Mouse (Mus musculus) embryo, embryonic 10 days (tissue): ENCODE results near the gene Folr2.

ENCODE experiments used
- DNase-seq: peaks from one replicate; pipeline ENCODE4 v3.0.0-alpha.2; 2015; ENCODE audit warnings: low spot score

Folr2 gene

GRCm38 (mm10) chr7:101857094-101857493 lies at the start of gene Folr2:
Folr2 (minus strand) TSS chr7:101857194.
- no peak for DNase-seq

DNA sequence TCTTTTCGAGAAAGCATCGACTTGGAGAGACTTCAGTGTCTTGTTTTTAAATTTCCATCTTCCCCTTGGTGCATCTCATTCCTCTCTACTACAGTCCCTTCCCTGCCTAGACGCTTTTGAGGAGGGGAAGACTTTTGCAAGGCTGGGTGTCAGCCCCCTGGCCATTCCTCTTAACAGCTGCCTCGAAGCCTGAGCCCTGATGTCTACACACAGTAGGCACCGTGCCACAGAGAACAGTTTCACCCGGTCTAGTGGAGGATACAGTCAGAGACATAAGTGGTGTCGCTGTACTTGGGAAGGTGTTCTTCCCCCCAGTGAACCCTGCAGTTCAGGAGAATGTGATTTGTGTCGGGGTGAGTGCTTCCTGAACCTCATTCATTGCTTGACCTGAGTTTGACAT lies 49.7 kb upstream of the Folr2 start:
- no peak for DNase-seq

GRCm38 (mm10) chr7:101906287-101906681 lies 49.3 kb upstream of the Folr2 start, which contains the start of gene Tomt:
Tomt (minus strand) TSS chr7:101906359.
- no peak for DNase-seq

DNA sequence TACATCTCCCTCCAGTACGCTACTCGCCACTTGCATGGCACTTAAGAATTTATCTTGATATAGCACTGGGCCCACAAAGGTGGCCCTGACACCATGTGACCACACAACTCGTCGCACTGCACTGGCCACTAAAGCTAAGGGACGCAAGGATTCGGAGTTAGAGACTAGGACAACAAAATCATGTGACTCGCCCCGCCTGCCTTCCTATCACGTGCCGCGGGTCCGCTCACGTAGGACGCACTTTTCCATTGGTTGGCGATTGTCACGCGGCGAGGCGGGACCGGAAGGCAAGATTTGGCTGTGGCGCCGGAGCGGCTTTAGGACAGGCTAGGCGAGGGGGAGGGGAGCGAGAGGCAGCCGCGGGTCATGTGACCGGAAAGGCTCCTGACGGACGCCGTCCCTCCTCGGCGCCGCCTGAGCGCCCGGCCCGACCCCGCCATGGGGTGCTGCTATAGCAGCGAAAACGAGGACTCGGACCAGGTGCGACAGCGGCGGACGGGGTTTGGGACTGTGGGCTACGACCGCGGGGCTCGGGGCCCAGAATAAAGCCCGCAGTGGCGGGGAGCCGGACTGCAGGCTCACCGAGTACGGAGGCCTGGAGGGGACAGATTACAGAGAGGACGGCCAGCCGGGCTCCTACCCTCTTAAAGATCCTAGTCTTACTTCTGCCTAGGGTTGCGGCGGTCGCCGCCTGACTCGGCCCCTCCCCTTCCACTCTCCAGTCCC lies 48.7 kb upstream of the Folr2 start, which contains the start of gene Lamtor1:
Gene Lamtor1 (plus strand): TSS at position 344 of the 726 bp plus-strand sequence.
- peak; percentile 100 for DNase-seq

- DNase-seq: no peak
These were observed 45.9 kb upstream of the Folr2 start for GRCm38 (mm10) chr7:101902846-101903245.

DNA sequence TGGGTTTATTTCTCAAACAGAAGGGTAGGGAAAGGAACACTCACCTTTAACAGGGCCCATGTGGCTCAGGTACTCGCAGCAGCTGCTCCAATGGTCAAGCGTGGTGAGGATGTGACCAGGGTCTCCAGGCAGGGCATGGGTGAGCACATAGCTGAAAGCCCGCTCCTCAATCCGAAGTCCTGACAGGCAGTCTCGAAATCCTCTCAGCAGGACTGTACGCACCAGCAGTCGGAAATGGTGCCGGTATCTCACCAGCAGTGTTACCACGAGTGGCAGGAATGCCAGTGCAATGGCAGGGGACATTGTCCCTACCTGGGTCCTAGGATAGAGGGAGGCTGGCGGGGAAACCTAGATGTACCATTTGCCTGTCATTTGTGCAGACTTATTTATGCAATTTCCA lies 45.0 kb upstream of the Folr2 start:
- DNase-seq: no peak

- DNase-seq: no peak
These were observed 43.5 kb upstream of the Folr2 start for GRCm38 (mm10) chr7:101900331-101901097.

DNA sequence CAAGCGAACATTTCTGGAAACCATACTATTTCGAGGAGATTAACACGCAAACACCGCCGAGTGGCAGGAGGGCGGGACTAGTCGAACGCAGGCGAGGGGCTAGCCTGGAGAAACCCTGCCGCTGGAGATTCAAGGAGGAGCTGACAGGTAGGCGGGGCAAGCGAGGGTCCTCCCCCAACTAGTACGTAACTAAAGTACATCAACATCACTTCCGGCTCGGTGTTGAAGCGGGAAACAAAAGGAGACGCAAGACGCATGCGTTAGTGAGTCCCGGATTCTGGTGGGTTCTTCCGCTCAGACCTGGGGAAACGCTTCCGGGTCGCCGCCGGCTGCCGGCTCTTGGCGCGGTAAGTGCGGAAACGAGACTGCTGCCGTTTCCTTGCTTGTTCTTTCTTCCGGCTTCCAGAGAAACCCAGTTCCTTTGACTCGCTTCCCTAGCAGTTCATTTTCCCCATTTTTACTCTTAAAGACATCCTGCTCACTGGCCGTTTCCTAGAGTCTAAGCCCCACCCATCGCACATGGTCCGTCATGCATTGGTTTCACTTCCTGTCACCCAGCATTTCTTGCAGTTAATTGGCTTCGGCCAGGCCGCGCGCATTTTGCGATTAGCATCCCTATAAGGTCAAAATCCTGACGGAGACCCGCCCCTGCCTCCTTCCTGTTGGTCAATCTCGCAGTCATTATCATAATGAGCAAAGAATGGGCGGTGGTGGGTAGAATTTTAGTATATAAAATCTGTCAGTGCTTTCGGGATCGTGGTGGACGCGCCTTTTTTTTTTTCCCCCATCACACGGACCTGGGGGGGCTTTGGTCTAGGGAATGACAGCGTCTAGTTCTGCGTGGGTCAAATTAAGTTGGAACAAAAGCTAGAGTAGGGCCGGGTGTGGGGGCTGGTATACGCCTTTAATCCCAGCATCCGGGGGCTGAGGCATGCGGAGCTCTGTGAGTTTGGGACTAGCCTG lies 39.4 kb upstream of the Folr2 start:
- peak; percentile 100 for DNase-seq

DNA sequence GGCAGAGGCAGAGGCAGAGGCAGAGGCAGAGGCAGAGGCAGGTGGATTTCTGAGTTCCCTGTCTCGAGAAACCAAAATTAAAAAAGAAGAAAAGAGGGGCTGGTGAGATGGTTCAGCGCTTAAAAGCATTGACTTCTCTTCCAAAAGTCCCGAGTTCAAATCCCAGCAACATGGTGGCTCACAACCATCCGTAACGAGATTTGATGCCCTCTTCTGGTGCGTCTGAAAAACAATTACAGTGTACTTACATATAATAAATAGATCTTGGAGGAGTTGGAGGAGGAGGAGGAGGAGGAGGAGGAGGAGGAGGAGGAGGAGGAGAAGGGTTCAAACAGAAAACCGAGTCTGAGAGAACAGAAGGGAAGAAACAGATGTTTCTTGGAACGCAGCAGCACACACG lies 38.7 kb upstream of the Folr2 start:
- DNase-seq: no peak

DNA sequence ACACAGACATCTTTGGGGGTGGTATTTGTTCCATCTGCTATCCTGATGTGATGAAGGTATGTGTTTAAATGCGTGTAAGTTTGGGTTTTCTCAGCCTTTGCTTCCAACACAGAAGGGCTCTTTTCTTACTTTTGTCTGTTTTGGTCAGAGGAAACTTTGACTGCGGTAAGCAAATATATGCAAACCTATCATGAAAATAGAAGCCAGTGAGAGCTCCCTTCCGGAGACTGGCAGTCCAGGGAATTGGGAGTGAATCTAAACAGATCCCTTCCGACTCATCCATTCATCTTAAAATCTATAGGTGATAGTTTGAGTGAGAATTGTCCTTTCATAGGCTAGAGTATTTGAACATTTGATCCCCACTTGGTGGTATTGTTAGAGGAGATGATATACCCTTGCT lies 31.5 kb upstream of the Folr2 start:
- DNase-seq: no peak

- DNase-seq: no peak
These were observed 29.3 kb upstream of the Folr2 start for GRCm38 (mm10) chr7:101886274-101886673.

GRCm38 (mm10) chr7:101884160-101884559 lies 27.2 kb upstream of the Folr2 start:
- DNase-seq: no peak

GRCm38 (mm10) chr7:101882413-101883154 lies 25.6 kb upstream of the Folr2 start:
- DNase-seq: no peak

DNA sequence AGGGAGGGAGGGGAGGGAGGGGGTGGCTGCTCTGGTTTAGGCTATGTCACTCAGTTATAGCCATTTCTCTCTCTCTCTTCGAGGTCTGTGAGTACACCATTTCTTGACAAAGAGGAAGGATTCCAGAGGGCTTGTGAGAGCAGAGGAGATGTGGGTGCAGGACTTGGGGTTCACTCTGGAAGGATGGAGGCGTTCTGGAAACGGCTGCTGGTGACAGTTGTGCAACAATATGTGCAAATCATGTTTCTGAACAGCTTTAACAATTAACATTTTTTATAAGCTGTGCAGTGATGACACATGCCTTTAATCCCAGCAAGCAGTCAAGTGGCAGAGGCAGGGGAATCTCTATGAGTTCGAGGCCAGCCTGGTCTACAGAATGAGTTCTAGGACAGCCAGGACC lies 23.9 kb upstream of the Folr2 start:
- no peak for DNase-seq

DNA sequence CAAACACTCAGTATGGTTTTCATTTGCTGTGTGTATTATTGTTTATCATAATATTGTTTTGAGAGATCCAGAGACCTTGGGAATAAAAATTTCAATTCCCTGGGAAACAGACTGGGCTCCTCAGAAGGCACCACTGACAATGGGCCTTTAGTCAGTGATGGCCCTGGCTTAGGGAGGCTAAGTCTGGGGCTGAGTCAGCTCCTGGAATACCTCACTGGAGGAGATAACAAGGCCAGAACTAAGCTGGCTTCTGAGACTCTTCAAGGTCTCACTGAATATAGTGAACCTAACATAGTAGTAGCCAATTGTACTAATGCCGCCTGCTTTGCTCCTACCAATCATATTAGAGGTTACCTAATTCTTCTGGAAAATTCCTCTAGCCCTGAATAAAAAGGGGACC lies 19.0 kb upstream of the Folr2 start:
- no peak for DNase-seq

DNA sequence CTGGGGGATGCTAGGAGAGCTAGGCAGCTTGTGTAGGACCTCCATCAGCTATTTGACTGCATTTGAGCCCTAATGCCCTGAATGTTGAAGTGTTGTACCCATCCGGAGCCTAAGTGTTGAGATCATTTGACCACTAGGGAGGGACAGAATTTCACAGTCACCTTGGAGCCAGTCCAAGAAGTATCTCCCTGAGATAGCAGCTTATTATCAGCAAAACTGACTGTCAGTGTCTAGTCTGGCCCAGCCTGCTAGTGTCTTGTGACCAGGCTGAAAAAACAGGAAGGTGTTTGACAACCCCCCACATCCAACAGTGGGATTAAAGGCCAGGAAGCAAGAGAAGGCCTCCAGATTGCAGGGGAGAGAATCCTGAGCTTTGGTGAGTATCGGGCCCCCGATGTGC lies 14.3 kb upstream of the Folr2 start:
- DNase-seq: no peak

DNA sequence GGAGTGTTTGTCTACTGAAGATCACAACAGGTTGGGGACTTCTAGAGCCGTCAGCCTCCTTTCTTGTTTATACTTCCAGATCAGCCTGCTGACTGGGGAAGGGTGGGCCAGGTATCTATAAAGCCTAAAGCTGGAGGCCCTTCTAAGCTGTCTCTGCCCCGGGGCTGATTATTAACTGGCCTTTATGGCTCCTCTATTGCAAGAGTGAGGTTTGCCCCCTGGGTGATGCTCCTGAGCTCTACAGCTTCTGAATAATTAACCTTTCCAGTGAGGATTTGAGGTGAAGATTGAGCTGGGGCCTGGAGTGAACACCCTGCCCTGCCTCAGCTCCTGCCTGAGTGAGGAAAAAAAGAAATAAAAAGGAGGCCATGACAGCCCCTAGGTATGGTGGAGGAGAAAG lies 13.6 kb upstream of the Folr2 start, which contains the start of gene Folr1:
Gene Folr1 (minus strand): TSS at position 160 of the 400 bp plus-strand sequence.
- DNase-seq: no peak

GRCm38 (mm10) chr7:101869163-101869500 lies 12.1 kb upstream of the Folr2 start:
- no peak for DNase-seq

DNA sequence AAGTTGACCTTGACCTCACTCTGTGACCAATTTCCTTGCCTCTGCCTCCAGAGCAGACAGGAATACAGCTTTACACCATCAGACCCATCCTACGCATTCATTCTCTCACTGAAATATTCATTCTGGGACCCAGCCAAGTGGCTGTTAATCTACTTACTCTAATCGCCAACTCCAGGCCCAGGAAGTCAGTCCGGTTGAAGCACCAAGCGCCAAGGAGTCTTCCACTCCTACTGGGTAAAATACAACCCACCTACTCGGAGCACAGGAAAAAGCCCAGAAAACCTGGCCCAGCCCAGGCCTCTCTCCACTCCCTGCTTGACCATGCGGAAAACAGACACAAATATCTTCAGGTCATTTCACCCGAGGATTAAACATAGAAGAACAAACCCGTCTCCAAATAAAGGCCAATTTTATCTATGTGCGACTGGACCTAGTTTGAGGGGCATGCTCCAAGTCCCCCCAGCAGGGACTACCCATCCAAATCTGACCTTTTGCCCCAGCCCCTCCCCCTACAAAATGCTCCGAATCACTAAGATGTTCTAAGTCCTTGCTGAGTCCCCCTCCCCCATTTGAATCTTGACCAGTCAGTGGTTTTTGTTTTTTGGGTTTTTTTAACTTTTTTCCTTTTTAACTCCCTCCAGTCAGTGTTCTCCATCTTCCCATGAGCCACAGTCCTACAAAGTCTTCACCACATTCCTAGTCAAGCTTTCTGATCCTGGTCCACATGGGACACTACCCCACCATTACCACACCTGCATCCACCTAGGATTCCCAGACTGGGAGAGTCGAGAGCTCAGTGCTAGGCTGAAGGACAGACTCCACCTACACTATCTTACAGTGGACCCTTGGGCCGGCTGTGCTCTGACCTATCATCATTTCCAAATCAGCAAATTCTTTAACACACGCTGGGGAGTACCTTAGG lies 11.5 kb upstream of the Folr2 start:
- no peak for DNase-seq

- DNase-seq: no peak
These were observed 10.5 kb upstream of the Folr2 start for GRCm38 (mm10) chr7:101867482-101867881.
